Mouse (Mus musculus): ENCODE data around the gene Ccdc191.

Ccdc191 gene

GRCm38 (mm10) chr16:43931502-43931901 is 41.9 kb downstream of the Ccdc191 start:
- DNase-seq (ENCODE audit: extremely low spot score) = no peak

- no peak for DNase-seq (ENCODE audit: extremely low spot score)
Measured at GRCm38 (mm10) chr16:43932319-43932718, 42.7 kb downstream of the Ccdc191 start.

GRCm38 (mm10) chr16:43933041-43933440 is 43.4 kb downstream of the Ccdc191 start:
- DNase-seq (ENCODE audit: extremely low spot score) = no peak

- DNase-seq (ENCODE audit: extremely low spot score) = no peak
Measured at GRCm38 (mm10) chr16:43934856-43935255, 45.3 kb downstream of the Ccdc191 start.

- no peak for DNase-seq (ENCODE audit: extremely low spot score)
Measured at GRCm38 (mm10) chr16:43935367-43935766, 45.8 kb downstream of the Ccdc191 start.

- no peak for DNase-seq (ENCODE audit: extremely low spot score)
Measured at GRCm38 (mm10) chr16:43935892-43936291, 46.3 kb downstream of the Ccdc191 start.

- DNase-seq (ENCODE audit: extremely low spot score) = no peak
Measured at GRCm38 (mm10) chr16:43940846-43941245, 51.2 kb downstream of the Ccdc191 start.

- no peak for DNase-seq (ENCODE audit: extremely low spot score)
Measured at GRCm38 (mm10) chr16:43945351-43945750, 55.8 kb downstream of the Ccdc191 start.

- DNase-seq (ENCODE audit: extremely low spot score) = no peak
Measured at GRCm38 (mm10) chr16:43945869-43946268, 56.3 kb downstream of the Ccdc191 start.

- DNase-seq (ENCODE audit: extremely low spot score) = no peak
Measured at GRCm38 (mm10) chr16:43951591-43951990, 62.0 kb downstream of the Ccdc191 start.

GRCm38 (mm10) chr16:43954913-43955312 is 65.3 kb downstream of the Ccdc191 start:
- DNase-seq (ENCODE audit: extremely low spot score) = no peak

- no peak for DNase-seq (ENCODE audit: extremely low spot score)
Measured at GRCm38 (mm10) chr16:43958038-43958437, 68.4 kb downstream of the Ccdc191 start.

GRCm38 (mm10) chr16:43963291-43963690 is 73.7 kb downstream of the Ccdc191 start:
- DNase-seq (ENCODE audit: extremely low spot score) = no peak

- no peak for DNase-seq (ENCODE audit: extremely low spot score)
Measured at GRCm38 (mm10) chr16:43963780-43964179, 74.2 kb downstream of the Ccdc191 start.

- no peak for DNase-seq (ENCODE audit: extremely low spot score)
Measured at GRCm38 (mm10) chr16:43965781-43966389, 76.3 kb downstream of the Ccdc191 start.

- no peak for DNase-seq (ENCODE audit: extremely low spot score)
Measured at GRCm38 (mm10) chr16:43970426-43970825, 80.8 kb downstream of the Ccdc191 start.

- DNase-seq (ENCODE audit: extremely low spot score) = no peak
Measured at GRCm38 (mm10) chr16:43971189-43971588, 81.6 kb downstream of the Ccdc191 start.

GRCm38 (mm10) chr16:43971741-43972140 is 82.1 kb downstream of the Ccdc191 start:
- DNase-seq (ENCODE audit: extremely low spot score) = no peak

- no peak for DNase-seq (ENCODE audit: extremely low spot score)
Measured at GRCm38 (mm10) chr16:43972391-43972790, 82.8 kb downstream of the Ccdc191 start.

GRCm38 (mm10) chr16:43973147-43973546 is 83.5 kb downstream of the Ccdc191 start:
- DNase-seq (ENCODE audit: extremely low spot score) = no peak

- DNase-seq (ENCODE audit: extremely low spot score) = no peak
Measured at GRCm38 (mm10) chr16:43973606-43974220, 84.1 kb downstream of the Ccdc191 start.

GRCm38 (mm10) chr16:43979010-43979327 is 89.4 kb downstream of the Ccdc191 start:
- DNase-seq (ENCODE audit: extremely low spot score) = no peak

GRCm38 (mm10) chr16:43979328-43980109 is 89.9 kb downstream of the Ccdc191 start, which contains the start of gene Zdhhc23:
Zdhhc23 (minus strand) TSS chr16:43979791.
- peak; percentile 49 for DNase-seq (ENCODE audit: extremely low spot score)

All from embryo, embryonic 9.5 days (tissue).